Mouse (Mus musculus) heart, embryonic 16.5 days (tissue): Measurements from ENCODE around the gene 2900026A02Rik. TPM values are rescaled to one million over a fixed set of nuclear protein-coding genes. Genes with fewer than 3 reads are reported as not detected.

Experiments
- ATAC-seq: fragments of 200-750 bp; cut with Nextera tagmentation; replicated peaks from 2 replicates; pipeline ENCODE4 v1.8.0; 2017; ENCODE audit warnings: moderate number of reproducible peaks; ENCODE audit not compliant: insufficient read depth, low FRiP score; ENCODE audit errors: extremely low read depth
- H3K27ac ChIP-seq: fragments of 300-500 bp; sonication (generic); 2 replicates; pipeline ENCODE4 v1.5.1; 2014; ENCODE audit warnings: mild to moderate bottlenecking, low read length, control low read depth, moderate library complexity
- H3K27me3 ChIP-seq: fragments of 300-500 bp; sonication (generic); 2 replicates; pipeline ENCODE4 v1.6.1; 2014; ENCODE audit warnings: low read length, mixed read lengths; ENCODE audit not compliant: control insufficient read depth, insufficient read depth
- H3K36me3 ChIP-seq: fragments of 300-500 bp; sonication (generic); 2 replicates; pipeline ENCODE4 v1.6.1; 2014; ENCODE audit not compliant: control insufficient read depth, insufficient read depth
- H3K4me1 ChIP-seq: fragments of 300-500 bp; sonication (generic); 2 replicates; pipeline ENCODE4 v1.6.1; 2014; ENCODE audit warnings: low read length, mixed read lengths; ENCODE audit not compliant: control insufficient read depth, insufficient read depth
- H3K4me2 ChIP-seq: fragments of 300-500 bp; sonication (generic); 2 replicates; pipeline ENCODE4 v1.6.1; 2014; ENCODE audit warnings: low read depth, mild to moderate bottlenecking, control low read depth, low read length
- H3K4me3 ChIP-seq: fragments of 300-500 bp; sonication (generic); 2 replicates; pipeline ENCODE4 v1.5.1; 2014; ENCODE audit warnings: mild to moderate bottlenecking, control low read depth, low read length
- H3K9ac ChIP-seq: fragments of 300-500 bp; sonication (generic); 2 replicates; pipeline ENCODE4 v1.6.1; 2014; ENCODE audit warnings: low read length, control low read depth
- H3K9me3 ChIP-seq: fragments of 300-500 bp; sonication (generic); replicated peaks from 2 replicates; pipeline ENCODE4 v1.6.1; 2016; ENCODE audit warnings: low read length; ENCODE audit not compliant: control insufficient read depth
- WGBS: fragments of 180-500 bp; shearing (Covaris S2); extraction: QIAGEN DNeasy Blood & Tissue Kit; methylation state at CpG from one replicate; pipeline ENCODE4 v1.1.7; 2014; 5-methylcytosine and 5-hydroxymethylcytosine counted together
- polyA plus RNA-seq: library from polyadenylated mRNA; unstranded; fragments of >200 nt; fragmentation: Nextera tagmentation; extraction: Ambion mirVana; gene quantifications from 2 replicates; pipeline ENCODE4 v1.2.1, GENCODE M21; 2015

Gene 2900026A02Rik
- polyA plus RNA-seq, 1 experiment from 2014 or later: 14.9 TPM

- Histone ChIP-seq H3K27ac (peak overlapping the region; percentile 98), H3K4me1 (peaks cover 51% of the 10 kb centered on the region), H3K9ac (peak overlapping the region; percentile 91), H3K27me3 (no peaks in the 10 kb centered on the region), H3K4me3 (peak overlapping the region; percentile 72), H3K4me2 (peak overlapping the region; percentile 81), H3K36me3 (peaks cover 1% of the 10 kb centered on the region), H3K9me3 (peaks cover under 1% of the 10 kb centered on the region; the same call in 1 of the 2 replicates)
- ATAC-seq: no peak
- WGBS: 13% methylated on average over 10 of the region's 10 CpGs
Observed at GRCm38 (mm10) chr5:113135513-113135912, 85.5 kb downstream of the 2900026A02Rik start.

GRCm38 (mm10) chr5:113133722-113134710 lies 87.0 kb downstream of the 2900026A02Rik start:
- Histone ChIP-seq H3K27ac (peak overlapping the region; percentile 98), H3K9ac (peak overlapping the region; percentile 63; the same call in 1 of the 2 replicates), H3K4me3 (no peak overlapping the region), H3K36me3 (no peaks in the 10 kb centered on the region), H3K27me3 (no peaks in the 10 kb centered on the region), H3K4me2 (no peak overlapping the region), H3K9me3 (no peaks in the 10 kb centered on the region), H3K4me1 (peaks cover 48% of the 10 kb centered on the region)
- 81% methylated on average over 19 of the region's 19 CpGs for WGBS
- no peak for ATAC-seq

- Histone ChIP-seq H3K4me2 (peak overlapping the region; percentile 17; the same call in 1 of the 2 replicates), H3K27me3 (no peaks in the 10 kb centered on the region), H3K9ac (peak overlapping the region; percentile 63), H3K4me1 (peaks cover 46% of the 10 kb centered on the region), H3K36me3 (no peaks in the 10 kb centered on the region), H3K9me3 (no peaks in the 10 kb centered on the region), H3K27ac (peak overlapping the region; percentile 98), H3K4me3 (no peak overlapping the region)
- 38% methylated on average over 9 of the region's 9 CpGs for WGBS
- ATAC-seq: peak; percentile 26
Observed at GRCm38 (mm10) chr5:113133080-113133491, 88.0 kb downstream of the 2900026A02Rik start.

GRCm38 (mm10) chr5:113132635-113133041 lies 88.4 kb downstream of the 2900026A02Rik start:
- peaks cover 46% of the 10 kb centered on the region for H3K4me1 ChIP-seq

GRCm38 (mm10) chr5:113128426-113128825 lies 92.6 kb downstream of the 2900026A02Rik start:
- 0 out of 2 replicates have a peak, but pooled peaks cover 3% of the 10 kb centered on the region for H3K36me3 ChIP-seq
- no peak overlapping the region for H3K9ac ChIP-seq
- H3K4me1 ChIP-seq: peaks cover 29% of the 10 kb centered on the region
- H3K27me3 ChIP-seq: no peaks in the 10 kb centered on the region
- H3K4me3 ChIP-seq: no peak overlapping the region
- 65% methylated on average over 4 of the region's 4 CpGs for WGBS
- no peak for ATAC-seq
- no peak overlapping the region for H3K4me2 ChIP-seq
- no peaks in the 10 kb centered on the region for H3K9me3 ChIP-seq
- no peak overlapping the region for H3K27ac ChIP-seq

More at GRCm38 (mm10) chr5:113132635-113133041, 88.4 kb downstream of the 2900026A02Rik start:
- Histone ChIP-seq H3K27me3 (no peaks in the 10 kb centered on the region), H3K4me2 (peak overlapping the region; percentile 17; the same call in 1 of the 2 replicates), H3K27ac (peak overlapping the region; percentile 98), H3K9me3 (no peaks in the 10 kb centered on the region), H3K36me3 (no peaks in the 10 kb centered on the region), H3K9ac (peak overlapping the region; percentile 63), H3K4me3 (no peak overlapping the region)
- ATAC-seq: 0 out of 2 replicates have a peak, but pooled peaks have one; percentile 11
- 39% methylated on average over 13 of the region's 13 CpGs for WGBS

- H3K27ac ChIP-seq: no peak overlapping the region
- H3K36me3 ChIP-seq: 0 out of 2 replicates have a peak, but pooled peaks cover 3% of the 10 kb centered on the region
- H3K4me2 ChIP-seq: no peak overlapping the region
- H3K27me3 ChIP-seq: no peaks in the 10 kb centered on the region
- H3K9ac ChIP-seq: no peak overlapping the region
- WGBS: 95% methylated on average over 12 of the region's 12 CpGs
- H3K4me3 ChIP-seq: no peak overlapping the region
- ATAC-seq: no peak
- peaks cover 30% of the 10 kb centered on the region for H3K4me1 ChIP-seq
- no peaks in the 10 kb centered on the region for H3K9me3 ChIP-seq
Observed at GRCm38 (mm10) chr5:113126476-113126875, 94.6 kb downstream of the 2900026A02Rik start.

- Histone ChIP-seq H3K27ac (peak overlapping the region; percentile 16; the same call in 1 of the 2 replicates), H3K9me3 (no peaks in the 10 kb centered on the region), H3K4me1 (peaks cover 56% of the 10 kb centered on the region), H3K36me3 (0 out of 2 replicates have a peak, but pooled peaks cover 3% of the 10 kb centered on the region), H3K27me3 (no peaks in the 10 kb centered on the region), H3K4me3 (no peak overlapping the region), H3K9ac (no peak overlapping the region), H3K4me2 (no peak overlapping the region)
- WGBS: 59% methylated on average over 10 of the region's 10 CpGs
- ATAC-seq: no peak
Observed at GRCm38 (mm10) chr5:113123693-113124092, 97.3 kb downstream of the 2900026A02Rik start.

GRCm38 (mm10) chr5:113122326-113123054 lies 98.5 kb downstream of the 2900026A02Rik start:
- Histone ChIP-seq H3K9me3 (no peaks in the 10 kb centered on the region), H3K4me3 (no peak overlapping the region), H3K9ac (no peak overlapping the region), H3K4me2 (0 out of 2 replicates have a peak overlapping the region, but pooled peaks have one; percentile 3), H3K27ac (peak overlapping the region; percentile 58), H3K36me3 (0 out of 2 replicates have a peak, but pooled peaks cover 3% of the 10 kb centered on the region), H3K27me3 (no peaks in the 10 kb centered on the region), H3K4me1 (peaks cover 68% of the 10 kb centered on the region)
- 29% methylated on average over 12 of the region's 12 CpGs for WGBS
- ATAC-seq: peak; percentile 11; the same call in 1 of the 2 replicates
